Mouse (Mus musculus) forebrain, embryonic 11.5 days (tissue): ENCODE measurements at regions not wholly inside any gene's neighbourhood (a gene's known extent, or its start where the extent isn't known, plus 50 kb on each side); places are given as distances from the start of the nearest gene placed in this dataset.

Experiments
- ATAC-seq: fragments of 200-750 bp; cut with Nextera tagmentation; replicated peaks from 2 replicates; pipeline ENCODE4 v1.8.0; 2017; ENCODE audit warnings: moderate TSS enrichment; ENCODE audit not compliant: low FRiP score
- DNase-seq: peaks from one replicate; pipeline ENCODE4 v3.0.0-alpha.2; 2017; ENCODE audit warnings: low spot score
- H3K27ac ChIP-seq: fragments of 300-500 bp; sonication (generic); 2 replicates; pipeline ENCODE4 v1.5.1; 2014; ENCODE audit warnings: low read depth, low read length
- H3K27me3 ChIP-seq: fragments of 300-500 bp; sonication (generic); 2 replicates; pipeline ENCODE4 v1.6.1; 2014; ENCODE audit warnings: mild to moderate bottlenecking, low read length, mixed read lengths; ENCODE audit not compliant: control insufficient read depth, insufficient read depth
- H3K36me3 ChIP-seq: fragments of 300-500 bp; sonication (generic); 2 replicates; pipeline ENCODE4 v1.6.1; 2014; ENCODE audit warnings: mild to moderate bottlenecking, low read length, moderate library complexity, mixed read lengths; ENCODE audit not compliant: control insufficient read depth, insufficient read depth
- H3K4me1 ChIP-seq: fragments of 300-500 bp; sonication (generic); replicated peaks from 2 replicates; pipeline ENCODE4 v1.6.1; 2014; ENCODE audit warnings: low read length, mixed read lengths; ENCODE audit not compliant: control insufficient read depth, insufficient read depth
- H3K4me2 ChIP-seq: fragments of 300-500 bp; sonication (generic); 2 replicates; pipeline ENCODE4 v1.6.1; 2014; ENCODE audit warnings: low read depth, mild to moderate bottlenecking, low read length, moderate library complexity, mixed read lengths; ENCODE audit not compliant: severe bottlenecking
- H3K4me3 ChIP-seq: fragments of 300-500 bp; sonication (generic); 2 replicates; pipeline ENCODE4 v1.5.1; 2014; ENCODE audit warnings: low read depth, low read length
- H3K9ac ChIP-seq: fragments of 300-500 bp; sonication (generic); 2 replicates; pipeline ENCODE4 v1.6.1; 2014; ENCODE audit warnings: low read length
- H3K9me3 ChIP-seq: fragments of 300-500 bp; sonication (generic); 2 replicates; pipeline ENCODE4 v1.6.1; 2016; ENCODE audit warnings: low read length, mixed read lengths; ENCODE audit not compliant: control insufficient read depth
- WGBS: fragments of 180-500 bp; shearing (Covaris S2); extraction: QIAGEN DNeasy Blood & Tissue Kit; methylation state at CpG from one replicate; pipeline ENCODE4 v1.1.7; 2014; 5-methylcytosine and 5-hydroxymethylcytosine counted together

GRCm38 (mm10) chr11:38224300-38224699 is 988.5 kb upstream of the Tenm2 start:
- no peak for DNase-seq
- no peaks in the 10 kb centered on the region for H3K27me3 ChIP-seq
- no peak overlapping the region for H3K27ac ChIP-seq
- no peaks in the 10 kb centered on the region for H3K36me3 ChIP-seq
- no peak overlapping the region for H3K4me2 ChIP-seq
- WGBS: 67% methylated on average over 3 of the region's 3 CpGs
- H3K4me1 ChIP-seq: no peaks in the 10 kb centered on the region
- no peak for ATAC-seq
- no peaks in the 10 kb centered on the region for H3K9me3 ChIP-seq
- H3K4me3 ChIP-seq: no peak overlapping the region
- no peak overlapping the region for H3K9ac ChIP-seq

- no peaks in the 10 kb centered on the region for H3K9me3 ChIP-seq
- H3K27me3 ChIP-seq: no peaks in the 10 kb centered on the region
- H3K27ac ChIP-seq: no peak overlapping the region
- WGBS: 9% methylated on average over 2 of the region's 2 CpGs
- H3K4me3 ChIP-seq: no peak overlapping the region
- H3K36me3 ChIP-seq: no peaks in the 10 kb centered on the region
- DNase-seq: no peak
- H3K9ac ChIP-seq: no peak overlapping the region
- 0 out of 2 replicates have a peak, but pooled peaks cover 2% of the 10 kb centered on the region for H3K4me1 ChIP-seq
- H3K4me2 ChIP-seq: no peak overlapping the region
- peak; percentile 76 for ATAC-seq
These were observed 967.6 kb upstream of the Tenm2 start for GRCm38 (mm10) chr11:38203347-38203746.

- 89% methylated on average over 3 of the region's 3 CpGs for WGBS
These were observed 965.5 kb upstream of the Tenm2 start for GRCm38 (mm10) chr11:38201136-38201741.

GRCm38 (mm10) chr11:38193719-38194118 is 958.0 kb upstream of the Tenm2 start:
- DNase-seq: no peak
- WGBS: 58% methylated on average over 5 of the region's 5 CpGs

More at GRCm38 (mm10) chr11:38201136-38201741, 965.5 kb upstream of the Tenm2 start:
- Histone ChIP-seq H3K4me3 (no peak overlapping the region), H3K36me3 (no peaks in the 10 kb centered on the region), H3K4me2 (no peak overlapping the region), H3K4me1 (0 out of 2 replicates have a peak, but pooled peaks cover 2% of the 10 kb centered on the region), H3K27me3 (no peaks in the 10 kb centered on the region), H3K9ac (no peak overlapping the region), H3K9me3 (no peaks in the 10 kb centered on the region), H3K27ac (no peak overlapping the region)
- ATAC-seq: no peak
- DNase-seq: no peak

GRCm38 (mm10) chr11:38191895-38192547 is 956.3 kb upstream of the Tenm2 start:
- Histone ChIP-seq H3K27ac (no peak overlapping the region), H3K9ac (no peak overlapping the region), H3K36me3 (no peaks in the 10 kb centered on the region), H3K4me2 (no peak overlapping the region), H3K27me3 (no peaks in the 10 kb centered on the region), H3K4me3 (no peak overlapping the region), H3K4me1 (no peaks in the 10 kb centered on the region), H3K9me3 (no peaks in the 10 kb centered on the region)
- no peak for ATAC-seq
- no peak for DNase-seq
- WGBS: 82% methylated on average over 2 of the region's 2 CpGs

More at GRCm38 (mm10) chr11:38193719-38194118, 958.0 kb upstream of the Tenm2 start:
- H3K4me3 ChIP-seq: no peak overlapping the region
- H3K27ac ChIP-seq: no peak overlapping the region
- no peaks in the 10 kb centered on the region for H3K9me3 ChIP-seq
- H3K4me2 ChIP-seq: no peak overlapping the region
- no peaks in the 10 kb centered on the region for H3K36me3 ChIP-seq
- no peaks in the 10 kb centered on the region for H3K4me1 ChIP-seq
- H3K27me3 ChIP-seq: no peaks in the 10 kb centered on the region
- H3K9ac ChIP-seq: no peak overlapping the region
- no peak for ATAC-seq

- Histone ChIP-seq H3K4me2 (no peak overlapping the region), H3K27me3 (no peaks in the 10 kb centered on the region), H3K9ac (no peak overlapping the region), H3K36me3 (no peaks in the 10 kb centered on the region), H3K4me3 (no peak overlapping the region), H3K27ac (no peak overlapping the region), H3K4me1 (no peaks in the 10 kb centered on the region), H3K9me3 (no peaks in the 10 kb centered on the region)
- 76% methylated on average over 3 of the region's 3 CpGs for WGBS
- DNase-seq: no peak
- no peak for ATAC-seq
These were observed 955.7 kb upstream of the Tenm2 start for GRCm38 (mm10) chr11:38191437-38191836.

GRCm38 (mm10) chr11:38170721-38171120 is 935.0 kb upstream of the Tenm2 start:
- no peak for DNase-seq
- WGBS: 76% methylated on average over 1 of the region's 1 CpGs

GRCm38 (mm10) chr11:38158310-38158709 is 922.5 kb upstream of the Tenm2 start:
- no peaks in the 10 kb centered on the region for H3K36me3 ChIP-seq
- H3K4me1 ChIP-seq: no peaks in the 10 kb centered on the region
- no peak overlapping the region for H3K4me3 ChIP-seq
- no peaks in the 10 kb centered on the region for H3K9me3 ChIP-seq
- no peak overlapping the region for H3K27ac ChIP-seq
- no peak for DNase-seq
- no peak overlapping the region for H3K4me2 ChIP-seq
- no peak for ATAC-seq
- WGBS: 89% methylated on average over 4 of the region's 4 CpGs
- no peak overlapping the region for H3K9ac ChIP-seq
- H3K27me3 ChIP-seq: no peaks in the 10 kb centered on the region

More at GRCm38 (mm10) chr11:38170721-38171120, 935.0 kb upstream of the Tenm2 start:
- ATAC-seq: no peak
- Histone ChIP-seq H3K27ac (no peak overlapping the region), H3K4me1 (no peaks in the 10 kb centered on the region), H3K4me2 (no peak overlapping the region), H3K27me3 (no peaks in the 10 kb centered on the region), H3K9ac (no peak overlapping the region), H3K36me3 (no peaks in the 10 kb centered on the region), H3K9me3 (no peaks in the 10 kb centered on the region), H3K4me3 (no peak overlapping the region)

- Histone ChIP-seq H3K27ac (no peak overlapping the region), H3K9me3 (no peaks in the 10 kb centered on the region), H3K27me3 (no peaks in the 10 kb centered on the region), H3K4me1 (no peaks in the 10 kb centered on the region), H3K9ac (no peak overlapping the region), H3K4me2 (no peak overlapping the region), H3K4me3 (no peak overlapping the region), H3K36me3 (no peaks in the 10 kb centered on the region)
- DNase-seq: no peak
- 85% methylated on average over 9 of the region's 9 CpGs for WGBS
- no peak for ATAC-seq
These were observed 921.2 kb upstream of the Tenm2 start for GRCm38 (mm10) chr11:38156944-38157343.
